Mouse (Mus musculus) limb, embryonic 15.5 days (tissue): ENCODE results near the gene Pak1. TPM values are rescaled to one million over a fixed set of nuclear protein-coding genes. Genes with fewer than 3 reads are reported as not detected.

Experiments used
- ATAC-seq: fragments of 200-750 bp; cut with Nextera tagmentation; 2 replicates; pipeline ENCODE4 v1.8.0; 2017; ENCODE audit warnings: low read depth, moderate TSS enrichment; ENCODE audit not compliant: insufficient number of reproducible peaks, low FRiP score, low TSS enrichment
- H3K27ac ChIP-seq: fragments of 300-500 bp; sonication (generic); 2 replicates; pipeline ENCODE4 v1.5.1; 2015; ENCODE audit warnings: moderate library complexity, mild to moderate bottlenecking, inconsistent platforms
- H3K27me3 ChIP-seq: fragments of 300-500 bp; sonication (generic); 2 replicates; pipeline ENCODE4 v1.6.1; 2015; ENCODE audit warnings: inconsistent platforms
- H3K36me3 ChIP-seq: fragments of 300-500 bp; sonication (generic); 2 replicates; pipeline ENCODE4 v1.6.1; 2015; ENCODE audit warnings: inconsistent platforms
- H3K4me1 ChIP-seq: fragments of 300-500 bp; sonication (generic); 2 replicates; pipeline ENCODE4 v1.6.1; 2015; ENCODE audit warnings: inconsistent platforms
- H3K4me2 ChIP-seq: fragments of 300-500 bp; sonication (generic); 2 replicates; pipeline ENCODE4 v1.6.1; 2015; ENCODE audit warnings: mild to moderate bottlenecking, inconsistent platforms
- H3K4me3 ChIP-seq: fragments of 300-500 bp; sonication (generic); 2 replicates; pipeline ENCODE4 v1.5.1; 2015; ENCODE audit warnings: mild to moderate bottlenecking, inconsistent platforms
- H3K9ac ChIP-seq: fragments of 300-500 bp; sonication (generic); 2 replicates; pipeline ENCODE4 v1.6.1; 2015; ENCODE audit warnings: inconsistent platforms
- H3K9me3 ChIP-seq: fragments of 300-500 bp; sonication (generic); 2 replicates; pipeline ENCODE4 v1.6.1; 2016; ENCODE audit warnings: inconsistent platforms
- WGBS: fragments of 180-500 bp; shearing (Covaris S2); methylation state at CpG from one replicate; pipeline ENCODE4 v1.1.7; 2015; 5-methylcytosine and 5-hydroxymethylcytosine counted together
- polyA plus RNA-seq: library from polyadenylated mRNA; unstranded; fragments of >200 nt; fragmentation: Nextera tagmentation; extraction: Ambion mirVana; gene quantifications from 2 replicates; pipeline ENCODE4 v1.2.1, GENCODE M21; 2015

Gene Pak1
- polyA plus RNA-seq, 1 experiment from 2014 or later = 16.6 TPM

DNA sequence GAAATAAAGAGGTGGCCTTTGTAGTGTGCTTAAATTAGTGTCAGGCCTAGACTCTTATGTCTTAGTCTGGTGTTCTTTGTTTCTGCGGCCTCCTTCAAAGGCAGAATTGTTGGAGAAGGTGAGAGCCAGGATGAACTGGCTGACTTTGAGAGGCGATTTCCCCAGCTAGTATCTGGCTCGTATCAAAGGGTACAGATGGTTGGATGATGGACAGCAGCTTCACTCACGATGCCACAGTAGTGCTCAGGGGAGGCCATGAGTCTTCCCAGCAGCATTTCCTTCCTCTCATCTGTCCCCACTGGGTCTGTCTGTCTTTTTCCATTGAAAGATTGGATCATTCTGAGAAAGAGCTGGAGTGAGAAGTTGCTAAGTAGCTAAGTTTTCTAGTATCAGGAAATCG lies 79.5 kb downstream of the Pak1 start:
- WGBS = 80% methylated on average over 5 of the region's 5 CpGs
- no peak for ATAC-seq
- no peaks in the 10 kb centered on the region for H3K9me3 ChIP-seq
- no peak overlapping the region for H3K4me2 ChIP-seq
- H3K4me3 ChIP-seq = no peak overlapping the region
- H3K27ac ChIP-seq = no peak overlapping the region
- no peak overlapping the region for H3K9ac ChIP-seq
- no peaks in the 10 kb centered on the region for H3K4me1 ChIP-seq
- H3K27me3 ChIP-seq = no peaks in the 10 kb centered on the region
- H3K36me3 ChIP-seq = no peaks in the 10 kb centered on the region

GRCm38 (mm10) chr7:97868766-97869165 lies 80.4 kb downstream of the Pak1 start:
- Histone ChIP-seq H3K36me3 (no peaks in the 10 kb centered on the region), H3K9ac (no peak overlapping the region), H3K27ac (no peak overlapping the region), H3K27me3 (no peaks in the 10 kb centered on the region), H3K4me3 (no peak overlapping the region), H3K9me3 (no peaks in the 10 kb centered on the region), H3K4me2 (no peak overlapping the region), H3K4me1 (no peaks in the 10 kb centered on the region)
- WGBS = 46% methylated on average over 1 of the region's 1 CpGs
- ATAC-seq = no peak

DNA sequence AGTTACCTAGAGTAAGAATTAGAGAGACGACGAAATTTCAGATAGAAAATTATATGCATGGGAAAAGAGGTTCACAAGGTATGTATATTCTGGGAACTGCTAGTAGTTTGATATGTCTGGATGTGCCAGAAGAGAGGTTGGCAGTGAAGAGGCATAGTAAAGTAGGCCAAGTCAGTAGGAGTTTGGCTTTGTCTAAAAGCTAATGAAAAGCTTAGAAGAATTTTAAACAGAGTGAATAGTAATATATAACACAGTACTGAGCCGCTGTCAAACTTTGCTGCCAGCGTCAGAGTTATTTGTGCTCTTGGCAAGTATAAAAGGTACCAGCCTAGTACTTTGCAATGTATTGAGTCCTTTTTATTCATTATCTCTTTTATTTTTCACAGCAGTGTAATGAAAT lies 84.1 kb downstream of the Pak1 start:
- no peaks in the 10 kb centered on the region for H3K27me3 ChIP-seq
- ATAC-seq = no peak

GRCm38 (mm10) chr7:97873317-97873716 lies 85.0 kb downstream of the Pak1 start:
- Histone ChIP-seq H3K9ac (no peak overlapping the region), H3K36me3 (no peaks in the 10 kb centered on the region), H3K9me3 (no peaks in the 10 kb centered on the region), H3K4me2 (no peak overlapping the region), H3K4me1 (no peaks in the 10 kb centered on the region), H3K27me3 (no peaks in the 10 kb centered on the region), H3K27ac (no peak overlapping the region), H3K4me3 (no peak overlapping the region)
- no peak for ATAC-seq

More for the DNA sequence above, 84.1 kb downstream of the Pak1 start:
- 82% methylated on average over 4 of the region's 4 CpGs for WGBS
- Histone ChIP-seq H3K4me1 (no peaks in the 10 kb centered on the region), H3K9ac (no peak overlapping the region), H3K27ac (no peak overlapping the region), H3K4me2 (no peak overlapping the region), H3K36me3 (no peaks in the 10 kb centered on the region), H3K4me3 (no peak overlapping the region), H3K9me3 (no peaks in the 10 kb centered on the region)

GRCm38 (mm10) chr7:97877846-97878538 lies 89.7 kb downstream of the Pak1 start:
- H3K4me3 ChIP-seq = no peak overlapping the region
- H3K4me2 ChIP-seq = no peak overlapping the region
- WGBS = 85% methylated on average over 7 of the region's 7 CpGs
- H3K27ac ChIP-seq = no peak overlapping the region
- no peaks in the 10 kb centered on the region for H3K9me3 ChIP-seq
- no peaks in the 10 kb centered on the region for H3K27me3 ChIP-seq
- H3K36me3 ChIP-seq = no peaks in the 10 kb centered on the region
- no peak overlapping the region for H3K9ac ChIP-seq
- ATAC-seq = no peak
- H3K4me1 ChIP-seq = no peaks in the 10 kb centered on the region

- no peaks in the 10 kb centered on the region for H3K27me3 ChIP-seq
- no peak overlapping the region for H3K27ac ChIP-seq
- no peak for ATAC-seq
- no peaks in the 10 kb centered on the region for H3K9me3 ChIP-seq
- no peaks in the 10 kb centered on the region for H3K4me1 ChIP-seq
- H3K4me3 ChIP-seq = no peak overlapping the region
- H3K4me2 ChIP-seq = no peak overlapping the region
- no peak overlapping the region for H3K9ac ChIP-seq
- WGBS = 77% methylated on average over 3 of the region's 3 CpGs
- 0 out of 2 replicates have a peak, but pooled peaks cover 4% of the 10 kb centered on the region for H3K36me3 ChIP-seq
Observed at GRCm38 (mm10) chr7:97911646-97912045, 123.3 kb downstream of the Pak1 start.

- Histone ChIP-seq H3K4me3 (no peak overlapping the region), H3K27me3 (no peaks in the 10 kb centered on the region), H3K36me3 (0 out of 2 replicates have a peak, but pooled peaks cover 4% of the 10 kb centered on the region), H3K27ac (no peak overlapping the region), H3K4me2 (no peak overlapping the region), H3K4me1 (no peaks in the 10 kb centered on the region), H3K9me3 (no peaks in the 10 kb centered on the region), H3K9ac (no peak overlapping the region)
- WGBS = 74% methylated on average over 2 of the region's 2 CpGs
- no peak for ATAC-seq
Observed at GRCm38 (mm10) chr7:97914833-97915516, 126.6 kb downstream of the Pak1 start.

- no peak for ATAC-seq
- Histone ChIP-seq H3K9ac (no peak within 1 kb of the TSS), H3K4me3 (no peak within 1 kb of the TSS), H3K4me1 (no peaks in the 10 kb centered on the region), H3K27me3 (no peaks in the 10 kb centered on the region), H3K36me3 (no peaks in the 10 kb centered on the region), H3K4me2 (no peak within 1 kb of the TSS), H3K27ac (no peak within 1 kb of the TSS), H3K9me3 (no peaks in the 10 kb centered on the region)
- WGBS = 77% methylated on average over 12 of the region's 12 CpGs
Observed at GRCm38 (mm10) chr7:97919742-97920141, 131.4 kb downstream of the Pak1 start, which contains the start of gene Gdpd4. Gdpd4 (plus strand) TSS chr7:97919955.

DNA sequence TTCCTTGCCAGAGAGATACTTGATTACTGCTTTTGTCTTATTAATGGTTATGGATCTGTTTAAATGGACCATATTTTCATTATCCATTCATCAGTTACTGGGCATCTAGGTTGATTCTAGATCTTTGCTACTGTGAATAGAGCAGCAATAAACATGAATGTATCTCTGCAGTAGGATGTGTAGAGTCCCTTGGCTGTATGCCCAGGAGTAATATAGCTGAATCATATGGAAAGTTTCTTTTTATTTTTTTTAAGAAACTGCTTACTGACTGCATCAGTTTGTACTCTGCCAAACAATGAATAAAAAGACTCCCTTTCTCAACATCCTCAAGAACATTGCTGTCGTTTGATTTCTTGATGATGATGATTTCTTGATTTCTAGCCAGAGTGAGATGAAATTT lies 137.5 kb downstream of the Pak1 start:
- H3K9ac ChIP-seq = no peak overlapping the region
- ATAC-seq = no peak
- 50% methylated on average over 1 of the region's 1 CpGs for WGBS
- no peaks in the 10 kb centered on the region for H3K27me3 ChIP-seq
- no peak overlapping the region for H3K4me2 ChIP-seq
- H3K36me3 ChIP-seq = no peaks in the 10 kb centered on the region
- no peaks in the 10 kb centered on the region for H3K4me1 ChIP-seq
- no peaks in the 10 kb centered on the region for H3K9me3 ChIP-seq
- H3K4me3 ChIP-seq = no peak overlapping the region
- H3K27ac ChIP-seq = no peak overlapping the region

DNA sequence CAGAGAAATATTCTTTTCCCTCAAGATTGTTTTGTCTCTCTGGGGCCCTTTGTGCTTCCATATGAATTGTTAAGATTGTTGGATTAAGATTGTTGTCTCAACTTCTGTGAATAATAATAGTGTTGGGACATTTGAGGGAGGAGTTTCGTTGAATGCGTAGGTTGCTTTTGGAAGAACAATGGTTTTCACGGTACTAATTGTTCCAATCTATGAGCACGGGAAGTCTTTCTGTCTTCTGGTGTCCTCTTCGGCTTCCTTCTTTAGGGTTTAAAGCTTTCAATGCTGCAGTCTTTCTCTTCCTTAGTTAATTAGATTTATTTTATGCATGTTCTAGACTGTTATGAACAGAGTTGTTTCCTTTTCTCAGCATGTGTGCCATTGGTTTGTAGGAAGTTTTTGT lies 138.6 kb downstream of the Pak1 start:
- 85% methylated on average over 5 of the region's 5 CpGs for WGBS
- no peaks in the 10 kb centered on the region for H3K9me3 ChIP-seq

DNA sequence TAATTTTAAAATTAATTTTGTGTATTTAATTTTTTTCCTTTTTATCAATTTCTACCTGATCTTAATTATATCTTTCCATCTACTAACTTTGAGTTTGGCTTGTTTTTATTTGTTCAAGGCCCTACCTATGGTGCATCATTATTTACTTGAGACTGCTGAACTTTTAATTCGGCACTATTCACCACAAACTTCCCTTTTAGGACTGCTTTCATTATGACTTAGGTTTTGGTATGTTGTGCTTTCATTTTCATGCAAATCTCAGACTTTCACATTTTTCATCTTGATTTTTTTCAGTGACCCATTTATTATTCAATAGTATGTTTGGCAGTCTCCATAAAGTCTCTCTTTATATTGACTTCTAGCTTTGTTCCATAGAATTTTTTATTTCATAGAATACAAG lies 156.1 kb downstream of the Pak1 start:
- no peaks in the 10 kb centered on the region for H3K36me3 ChIP-seq
- no peak overlapping the region for H3K4me2 ChIP-seq
- H3K9ac ChIP-seq = no peak overlapping the region
- no peaks in the 10 kb centered on the region for H3K9me3 ChIP-seq
- no peak overlapping the region for H3K27ac ChIP-seq
- ATAC-seq = no peak
- no peaks in the 10 kb centered on the region for H3K27me3 ChIP-seq
- WGBS = 90% methylated on average over 1 of the region's 1 CpGs
- no peak overlapping the region for H3K4me3 ChIP-seq
- H3K4me1 ChIP-seq = no peaks in the 10 kb centered on the region

More for the DNA sequence above, 138.6 kb downstream of the Pak1 start:
- no peaks in the 10 kb centered on the region for H3K36me3 ChIP-seq
- no peak overlapping the region for H3K27ac ChIP-seq
- no peak overlapping the region for H3K9ac ChIP-seq
- no peak overlapping the region for H3K4me3 ChIP-seq
- no peaks in the 10 kb centered on the region for H3K27me3 ChIP-seq
- ATAC-seq = no peak
- H3K4me1 ChIP-seq = no peaks in the 10 kb centered on the region
- H3K4me2 ChIP-seq = no peak overlapping the region
